Mouse (Mus musculus) megakaryocyte-erythroid progenitor cell, adult 5-6 weeks (primary cell): ENCODE data around the gene Inf2. TPM values are rescaled to one million over a fixed set of nuclear protein-coding genes. Genes with fewer than 3 reads are reported as not detected.

ENCODE experiments used
- ATAC-seq: replicated peaks from 2 replicates; pipeline ENCODE4 v1.8.0; 2016; ENCODE audit warnings: mild to moderate bottlenecking, inconsistent platforms; ENCODE audit not compliant: severe bottlenecking, poor library complexity, low FRiP score, low TSS enrichment
- total RNA-seq, 2 experiments: library from RNA; stranded (forward) in 1 of 2; stranded (reverse) in 1 of 2; fragments of 200-1000, 215-1000 nt in 1 of 2; fragments of >200 nt in 1 of 2; fragmentation: Nextera tagmentation in 1 of 2; gene quantifications; 2 replicates each; pipeline ENCODE4 v1.2.3; 2014 to 2017

Gene Inf2
- total RNA-seq, 2 experiments from 2014 or later: 2.4 to 11.3 TPM

DNA sequence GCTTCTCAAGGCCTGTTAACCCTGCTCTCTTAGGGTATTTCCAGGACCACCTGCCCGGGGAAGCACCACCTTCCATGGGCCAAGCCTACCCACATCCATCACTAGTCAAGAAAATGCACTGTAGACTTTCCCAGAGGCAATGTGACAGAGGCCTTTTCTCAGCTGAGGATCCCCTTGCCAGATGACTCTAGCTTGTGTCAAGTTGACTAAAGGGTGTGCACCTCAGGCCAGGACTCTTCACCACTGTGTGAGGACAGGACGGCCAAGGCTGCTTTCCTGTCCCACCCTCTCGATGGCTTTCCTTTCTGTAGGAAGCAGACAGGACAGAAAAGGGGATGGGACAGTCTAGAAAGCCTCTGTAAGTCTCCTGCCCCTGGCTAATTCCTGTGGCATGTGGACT, 3.1 kb downstream of the Inf2 start:
- no peak for ATAC-seq

DNA sequence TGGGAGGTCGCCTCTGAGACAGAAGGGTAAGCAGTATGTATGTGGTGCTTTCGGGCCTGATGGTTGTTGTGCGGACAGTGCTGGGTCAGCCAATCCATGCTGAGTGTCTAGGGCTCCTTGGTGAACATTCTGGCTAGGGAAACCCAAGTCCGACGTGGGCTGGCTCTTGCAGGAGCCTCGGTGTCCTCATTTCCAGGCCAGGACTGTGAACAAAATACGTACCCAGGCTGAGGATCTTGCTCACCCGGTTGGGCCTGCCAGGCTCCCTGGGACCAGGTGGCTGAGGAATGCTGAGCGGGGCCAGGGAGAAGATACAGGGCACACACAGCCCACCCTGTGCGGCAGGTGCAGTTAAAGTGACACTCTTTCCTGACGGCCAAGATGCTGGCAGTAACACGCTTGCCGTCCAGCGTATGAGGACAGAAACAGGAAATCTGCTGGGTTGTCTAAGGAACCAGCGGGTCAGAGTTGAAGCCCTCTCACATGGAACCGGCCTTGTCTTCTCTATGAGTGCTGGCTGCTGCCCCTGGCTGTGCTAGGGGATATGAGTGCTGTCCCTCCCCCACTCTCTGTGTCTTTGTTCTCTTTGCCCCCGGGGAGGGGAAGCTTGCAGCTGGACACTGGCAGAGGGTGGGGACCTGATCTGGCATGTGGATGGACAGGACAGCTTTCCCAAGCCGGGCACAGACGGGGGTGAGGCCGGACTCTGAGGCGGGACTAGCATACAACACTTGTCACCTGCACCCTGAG, 4.6 kb downstream of the Inf2 start:
- ATAC-seq: no peak

DNA sequence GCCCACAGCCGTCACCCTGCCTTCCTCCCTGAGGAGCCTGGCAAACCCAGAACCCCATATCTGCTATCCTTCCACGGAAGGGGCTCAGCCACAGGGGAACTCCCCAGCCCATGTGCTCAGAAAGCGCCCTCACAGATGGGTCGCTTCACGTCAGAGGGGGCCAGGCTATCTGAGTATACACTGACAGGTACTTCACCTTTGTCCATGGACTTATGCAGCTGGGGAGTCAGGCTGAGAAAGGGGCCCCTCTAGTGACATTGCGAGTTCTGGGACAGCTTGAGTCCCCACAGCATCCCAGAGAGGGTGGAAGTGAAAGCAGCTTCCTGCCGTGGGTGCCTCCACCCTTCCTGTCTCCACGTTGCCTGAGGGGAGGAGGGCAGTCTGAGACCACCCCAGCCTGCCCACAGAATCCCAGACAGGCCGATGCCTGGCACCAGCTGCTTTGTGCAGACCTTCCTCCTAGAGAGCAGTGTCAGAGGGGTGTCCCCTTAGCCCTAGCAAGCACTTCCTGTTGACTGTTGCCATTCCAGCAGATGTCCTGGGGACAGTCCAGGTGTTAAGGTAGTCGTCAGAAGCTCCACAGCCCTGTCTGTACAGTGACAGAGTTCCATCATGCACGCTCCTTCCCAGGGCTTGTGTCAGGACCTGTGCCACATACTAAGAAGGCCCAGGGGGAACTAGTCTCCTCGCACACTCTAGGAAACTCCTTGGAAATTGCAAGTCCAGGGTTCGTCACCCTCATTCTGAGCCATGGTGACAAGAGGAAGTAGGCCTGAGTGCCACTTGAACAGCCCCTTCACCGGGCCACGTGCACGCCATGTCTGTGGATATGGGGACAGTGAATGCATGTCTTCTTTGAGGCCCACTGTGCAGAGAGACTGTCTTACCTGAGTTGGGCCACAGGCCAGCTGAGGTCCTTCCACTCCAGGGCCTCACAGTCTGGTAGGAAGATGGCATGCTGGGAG, 5.6 kb downstream of the Inf2 start:
- no peak for ATAC-seq

DNA sequence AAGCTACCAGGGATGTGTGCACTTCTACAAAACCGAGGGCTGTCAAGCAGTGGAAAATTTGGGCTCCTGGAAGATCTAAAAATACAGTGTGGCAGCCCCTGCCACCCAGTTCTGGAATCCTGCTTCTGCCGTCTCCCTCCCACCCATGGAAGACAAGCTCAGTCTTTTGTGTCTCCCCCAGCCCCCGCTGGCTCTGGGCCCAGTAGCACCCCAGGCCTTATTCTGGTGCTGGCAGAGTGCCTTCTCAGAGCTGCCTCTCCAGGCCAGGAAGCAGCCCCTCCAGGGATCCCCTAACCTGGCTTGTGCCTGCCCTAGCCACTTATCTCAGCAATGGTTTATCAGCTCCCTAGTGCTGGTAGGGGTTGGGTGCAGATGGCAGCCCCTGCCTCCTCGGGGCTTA, 6.4 kb downstream of the Inf2 start:
- ATAC-seq: no peak; the same call in 1 of the 2 replicates

DNA sequence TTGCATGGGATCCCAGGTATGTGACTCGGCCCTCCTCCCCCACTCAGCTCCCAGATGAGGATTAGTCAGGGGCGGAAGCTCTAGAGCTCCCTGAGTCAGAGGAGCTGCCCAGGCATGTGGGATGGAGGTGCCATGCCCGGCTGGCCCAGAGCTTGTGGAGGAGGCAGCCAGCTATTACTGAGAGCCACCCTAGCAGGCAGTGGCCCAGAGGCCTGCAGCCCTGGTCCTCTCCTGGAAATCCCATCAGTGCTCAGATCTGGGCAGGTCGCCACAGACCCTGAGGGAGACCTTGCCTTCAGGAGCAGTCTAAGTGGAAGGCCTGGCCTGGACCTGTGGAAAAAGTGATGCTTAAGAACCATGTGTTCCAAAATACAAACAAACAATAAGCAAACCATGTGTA, 7.0 kb downstream of the Inf2 start:
- ATAC-seq: no peak

DNA sequence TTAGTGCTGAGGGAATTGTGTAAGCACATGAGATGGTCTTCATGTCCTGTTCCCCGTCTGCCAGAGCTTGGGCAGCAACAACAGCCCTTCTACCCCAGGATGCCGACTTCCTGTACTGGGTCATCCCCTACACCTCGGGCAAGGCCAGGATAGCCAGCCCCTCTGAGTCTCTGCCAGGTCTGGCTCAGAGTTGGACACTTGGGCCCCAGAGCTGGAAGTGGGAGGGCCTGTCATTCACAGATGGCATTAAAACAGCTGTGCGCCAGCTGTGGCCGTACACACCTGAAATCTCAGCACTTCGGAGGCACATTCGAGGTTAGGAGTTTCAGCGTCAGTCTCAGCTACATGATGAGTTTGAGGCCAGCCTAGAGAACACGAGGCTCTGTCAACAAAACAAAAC, 7.9 kb downstream of the Inf2 start:
- no peak for ATAC-seq

DNA sequence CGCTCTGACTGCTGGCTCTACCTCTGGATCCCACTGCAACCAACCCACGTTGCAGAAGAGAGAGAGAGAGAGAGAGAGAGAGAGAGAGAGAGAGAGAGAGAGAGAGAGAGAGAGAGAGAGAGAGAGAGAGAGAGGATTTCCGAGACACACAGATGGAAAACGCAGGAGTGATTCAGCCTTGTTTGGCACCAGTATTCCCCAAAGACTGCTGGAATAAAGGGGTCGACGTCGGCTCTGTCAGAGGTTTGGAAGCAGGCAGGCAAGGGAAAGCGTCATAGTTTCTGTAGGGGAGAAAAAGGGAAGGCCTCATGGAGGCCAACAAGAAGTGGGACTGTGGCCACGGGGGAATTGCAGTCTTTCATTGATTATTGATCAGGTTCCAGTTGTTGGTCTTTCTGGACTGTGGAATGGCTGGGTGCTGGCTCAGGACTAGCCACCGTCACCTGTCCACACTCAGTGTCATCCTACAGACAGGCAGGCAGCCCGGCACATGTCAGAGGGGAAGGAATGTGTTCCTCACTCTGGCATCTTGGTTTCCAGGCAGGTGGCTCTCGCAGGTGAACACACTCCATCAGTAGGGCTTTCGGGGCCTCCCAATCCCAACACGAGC, 8.4 kb downstream of the Inf2 start:
- no peak for ATAC-seq

DNA sequence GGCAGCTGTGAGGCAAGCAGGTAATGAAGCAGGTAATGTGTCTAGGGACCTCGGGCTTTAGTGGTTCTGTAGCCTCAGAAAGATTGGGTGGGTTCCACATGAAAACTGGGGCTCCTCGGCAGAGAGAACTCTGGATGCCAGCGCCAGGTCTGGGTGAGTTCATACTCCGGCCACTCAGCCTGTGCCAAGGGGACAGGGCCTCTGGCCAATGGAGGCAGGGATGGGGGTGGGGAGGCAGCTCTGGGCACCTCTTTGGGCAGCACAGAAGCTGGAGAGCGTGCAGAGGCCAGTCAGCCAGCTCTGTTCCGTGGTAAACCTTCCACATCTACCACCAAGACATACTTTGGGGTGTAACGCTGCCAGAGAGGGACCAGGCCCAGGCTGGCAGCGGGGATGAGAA, 9.0 kb downstream of the Inf2 start:
- no peak for ATAC-seq

DNA sequence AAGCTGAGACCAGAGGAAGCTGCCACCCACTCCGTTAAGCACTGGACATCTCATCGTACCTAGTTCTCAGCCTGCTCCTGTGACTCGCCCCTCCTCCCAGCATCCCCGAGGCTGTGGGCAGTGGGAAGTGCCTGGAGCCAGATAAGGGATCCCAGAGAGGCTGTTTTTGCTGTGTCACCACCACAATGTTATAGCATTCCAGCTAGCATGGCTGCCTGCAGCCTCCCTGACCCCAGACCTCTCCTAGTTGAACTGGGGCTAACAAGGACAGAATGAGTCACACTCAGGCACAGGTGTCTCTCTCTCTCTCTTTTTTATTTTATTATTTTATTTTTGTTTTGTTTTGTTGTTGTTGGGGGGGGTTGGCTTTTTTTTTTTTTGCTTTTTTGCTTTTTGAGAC, 10.6 kb downstream of the Inf2 start:
- ATAC-seq: peak; percentile 64

DNA sequence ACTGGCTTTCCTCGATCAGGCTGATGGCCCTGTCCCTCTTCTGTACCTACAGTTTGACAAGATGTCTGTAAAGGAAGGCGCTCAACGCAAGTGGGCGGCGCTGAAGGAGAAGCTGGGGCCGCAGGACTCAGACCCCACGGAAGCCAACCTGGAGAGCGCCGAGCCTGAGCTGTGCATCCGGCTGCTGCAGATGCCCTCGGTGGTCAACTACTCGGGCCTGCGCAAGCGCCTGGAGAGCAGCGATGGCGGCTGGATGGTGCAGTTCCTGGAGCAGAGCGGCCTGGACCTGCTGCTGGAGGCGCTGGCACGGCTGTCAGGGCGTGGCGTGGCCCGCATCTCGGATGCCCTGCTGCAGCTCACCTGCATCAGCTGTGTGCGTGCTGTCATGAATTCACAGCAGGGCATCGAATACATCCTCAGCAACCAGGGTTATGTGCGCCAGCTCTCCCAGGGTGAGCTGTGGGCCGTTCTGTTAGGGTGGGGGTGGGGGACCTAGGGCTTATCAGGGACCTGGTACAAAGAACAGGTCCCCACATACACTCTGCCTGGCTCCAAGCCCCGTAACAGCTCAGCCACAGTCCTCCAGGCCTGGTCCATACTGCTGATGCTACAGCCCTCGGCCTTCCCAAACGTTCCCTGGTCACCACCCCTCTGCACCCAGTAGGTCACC, 11.5 kb downstream of the Inf2 start:
- peak; percentile 23 for ATAC-seq

DNA sequence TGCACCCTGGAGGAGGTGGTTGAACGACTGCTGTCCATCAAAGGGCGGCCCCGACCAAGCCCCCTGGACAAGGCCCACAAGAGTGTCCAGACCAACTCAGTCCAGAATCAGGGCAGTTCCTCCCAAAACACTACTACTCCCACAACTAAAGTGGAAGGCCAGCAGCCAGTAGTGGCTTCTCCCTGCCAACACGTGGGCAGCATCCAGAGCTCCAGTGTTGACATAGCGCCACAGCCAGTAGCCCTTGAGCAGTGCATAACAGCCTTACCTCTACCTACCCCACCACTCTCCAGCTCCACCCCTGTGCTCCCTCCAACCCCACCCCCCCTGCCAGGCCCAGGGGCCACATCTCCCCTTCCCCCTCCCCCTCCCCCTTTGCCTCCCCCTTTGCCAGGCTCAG, 15.4 kb downstream of the Inf2 start:
- ATAC-seq: no peak

DNA sequence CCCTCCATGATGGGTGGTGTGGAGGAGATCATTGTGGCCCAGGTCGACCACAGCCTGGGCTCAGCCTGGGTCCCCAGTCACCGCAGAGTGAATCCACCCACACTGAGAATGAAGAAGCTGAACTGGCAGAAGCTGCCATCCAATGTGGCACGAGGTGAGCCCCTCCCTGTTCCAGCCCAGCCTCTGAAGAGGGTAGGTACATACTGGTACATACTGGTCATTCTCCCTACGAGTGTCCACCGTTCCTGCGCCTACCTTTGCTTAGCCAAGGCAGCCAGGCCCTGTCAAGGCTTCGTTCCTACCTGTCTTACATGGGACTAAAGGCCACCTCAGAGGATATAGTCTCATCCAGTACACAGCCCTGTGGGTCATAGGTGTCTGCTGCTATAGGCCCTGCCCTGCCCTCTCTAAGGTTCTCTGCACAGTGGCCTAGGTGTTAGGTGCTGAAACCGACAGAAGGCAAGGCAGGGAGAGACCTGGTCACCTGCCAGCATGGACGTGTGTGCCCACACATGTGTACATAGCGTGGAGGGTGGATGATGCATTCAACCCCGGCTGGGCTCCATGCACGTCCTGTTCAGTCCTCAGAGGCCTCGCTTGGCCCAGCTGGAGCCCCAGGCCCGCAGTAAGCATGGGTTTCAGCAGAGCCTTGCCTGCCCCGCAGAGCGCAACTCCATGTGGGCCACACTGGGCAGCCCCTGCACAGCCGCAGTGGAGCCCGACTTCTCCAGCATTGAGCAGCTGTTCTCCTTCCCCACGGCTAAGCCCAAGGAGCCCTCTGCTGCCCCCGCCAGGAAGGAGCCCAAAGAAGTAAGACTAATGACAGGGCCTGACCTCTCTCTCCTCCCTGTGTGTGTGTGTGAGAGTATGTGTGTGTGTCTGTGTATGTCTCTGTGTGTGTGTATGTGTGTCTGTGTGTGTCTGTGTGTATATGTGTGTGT, 16.4 kb downstream of the Inf2 start:
- ATAC-seq: peak; percentile 60

DNA sequence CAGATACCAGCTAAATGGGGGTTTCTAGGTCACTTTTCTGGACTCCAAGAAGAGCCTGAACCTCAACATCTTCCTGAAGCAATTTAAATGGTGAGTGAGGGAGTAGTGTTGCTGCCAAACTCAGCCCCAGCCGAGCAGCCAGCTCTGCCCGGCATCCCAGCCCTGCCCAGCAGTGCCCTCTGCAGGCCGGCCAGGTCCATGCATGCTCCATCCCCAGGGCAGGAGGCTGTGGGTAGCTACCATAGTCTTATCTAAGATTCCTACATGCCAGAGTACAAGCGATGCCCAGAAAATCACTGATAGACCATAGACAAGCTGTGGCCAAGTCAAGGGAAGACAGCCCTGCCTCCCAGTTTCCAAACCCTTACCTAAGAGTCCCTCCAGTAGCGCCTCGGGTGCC, 17.2 kb downstream of the Inf2 start:
- ATAC-seq: peak; percentile 89

DNA sequence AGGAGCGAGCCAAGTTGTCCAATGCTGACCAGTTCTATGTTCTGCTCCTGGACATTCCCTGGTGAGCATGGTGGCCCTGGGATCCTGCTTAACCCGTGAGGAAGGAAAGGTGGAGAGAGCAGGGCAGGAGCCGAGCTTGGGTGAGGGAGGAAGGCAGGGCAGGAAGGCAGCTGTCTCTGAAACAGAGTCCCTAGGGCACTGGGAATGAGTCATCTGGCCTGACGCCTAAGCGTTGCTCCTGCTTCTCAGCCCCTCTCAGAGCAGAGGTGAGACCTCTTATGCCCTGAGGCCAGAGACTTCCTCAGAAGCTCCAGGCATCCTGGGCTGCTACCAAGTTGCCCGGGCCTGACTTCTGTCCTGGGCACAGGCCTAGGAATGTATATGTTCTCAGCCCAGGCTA, 18.4 kb downstream of the Inf2 start:
- no peak for ATAC-seq

DNA sequence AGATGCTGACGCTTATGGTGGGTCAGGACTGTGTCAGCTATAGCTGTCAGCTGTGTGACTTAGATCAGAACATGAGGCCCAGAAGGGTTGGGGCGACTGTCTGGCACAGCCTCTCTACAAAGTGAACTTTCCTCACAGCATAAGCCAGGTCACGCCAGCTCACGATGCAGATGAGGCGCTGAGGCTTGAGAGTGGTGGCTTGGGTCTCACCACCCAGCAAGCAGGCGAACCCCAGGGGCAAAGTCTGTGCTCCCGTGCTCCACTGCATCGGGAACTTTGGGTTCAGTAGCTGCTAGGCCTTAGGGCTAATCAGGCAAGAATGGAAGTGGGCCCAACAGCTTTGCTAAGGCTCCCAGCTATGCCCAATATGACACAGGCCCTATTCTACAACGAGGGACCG, 20.4 kb downstream of the Inf2 start:
- ATAC-seq: no peak

DNA sequence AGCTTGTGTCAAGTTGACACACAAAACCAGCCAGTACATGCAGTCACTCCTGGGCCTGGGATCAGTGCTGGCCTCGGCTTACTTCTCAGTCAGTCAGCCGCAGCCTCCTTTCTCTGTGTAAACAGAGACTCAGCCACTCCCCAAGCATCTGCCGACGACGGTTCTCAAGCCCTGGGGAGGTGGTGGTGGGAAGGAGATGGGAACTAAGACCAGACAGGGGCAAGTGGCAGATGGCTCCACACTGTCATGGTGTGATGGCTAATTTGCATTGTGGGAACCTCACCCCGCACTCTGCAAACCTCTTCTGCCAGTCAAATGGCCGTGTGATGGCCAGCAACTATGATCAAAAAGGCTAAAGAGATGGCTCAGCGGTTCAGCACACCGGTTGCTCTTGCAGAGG, 28.1 kb downstream of the Inf2 start:
- no peak for ATAC-seq

DNA sequence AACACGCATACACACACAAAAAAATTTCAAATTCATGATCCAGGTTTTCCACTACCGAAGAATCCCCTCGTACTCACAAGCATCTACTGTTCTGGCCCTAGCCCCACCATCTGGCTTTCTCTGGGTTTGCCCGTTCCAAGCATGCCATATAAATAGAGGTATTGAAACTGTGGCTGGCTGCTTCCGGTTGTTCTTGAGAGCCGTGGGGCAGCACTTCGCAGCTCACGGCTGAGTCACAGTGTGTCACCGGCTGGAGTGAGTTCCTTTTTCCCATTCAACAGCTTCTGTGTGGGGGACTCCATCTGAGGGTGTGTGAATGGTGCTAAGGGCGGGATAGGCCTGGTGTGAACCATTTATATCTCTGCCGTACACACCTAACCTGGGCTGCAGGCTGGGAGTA, 28.6 kb downstream of the Inf2 start:
- ATAC-seq: no peak

DNA sequence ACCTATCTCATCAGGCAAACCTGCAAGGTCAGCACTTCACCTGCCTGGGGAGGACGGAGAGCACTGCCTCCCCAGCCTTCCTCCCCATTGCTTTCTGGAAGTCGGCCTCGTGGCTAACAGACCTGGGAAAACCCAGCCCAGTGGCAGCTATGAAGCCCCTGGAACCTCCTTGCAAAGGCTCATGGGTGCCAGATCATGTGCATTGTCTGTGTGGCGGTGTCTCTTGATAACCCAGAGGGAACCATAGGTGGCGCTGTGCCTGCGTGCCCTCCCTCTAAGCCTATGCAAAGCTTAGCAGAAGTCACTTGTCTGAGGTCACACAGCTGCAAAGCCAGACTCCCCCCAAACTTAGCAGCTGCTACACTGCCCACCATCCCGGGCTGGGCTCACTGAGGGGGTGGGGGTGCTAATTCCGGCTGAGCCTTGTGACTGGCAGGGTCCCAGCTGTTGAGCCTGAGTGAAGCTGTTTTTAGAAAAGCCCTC, 29.4 kb downstream of the Inf2 start:
- peak; percentile 76 for ATAC-seq
